Mouse (Mus musculus) heart, embryonic 14.5 days (tissue): ENCODE measurements around the gene Clint1. TPM values are rescaled to one million over a fixed set of nuclear protein-coding genes. Genes with fewer than 3 reads are reported as not detected.

ENCODE experiments used
- ATAC-seq: fragments of 200-750 bp; cut with Nextera tagmentation; 2 replicates; pipeline ENCODE4 v1.8.0; 2017; ENCODE audit warnings: low read depth, moderate TSS enrichment; ENCODE audit not compliant: insufficient number of reproducible peaks, insufficient read depth, low FRiP score
- H3K27ac ChIP-seq, 2 experiments: fragments of 200-500 bp in 1 of 2; fragments of 300-500 bp in 1 of 2; sonication (generic) in 1 of 2; replicated peaks in 1 of 2; 2 replicates each; pipeline ENCODE4 v1.5.1; 2012 to 2014; ENCODE audit warnings: low read depth in 2 of 2, low read length in 2 of 2, control low read depth in 1 of 2, mild to moderate bottlenecking in 1 of 2, mixed read lengths in 1 of 2; ENCODE audit not compliant: control insufficient read depth in 1 of 2, insufficient read depth in 1 of 2
- H3K27me3 ChIP-seq: fragments of 300-500 bp; sonication (generic); 2 replicates; pipeline ENCODE4 v1.6.1; 2014; ENCODE audit warnings: mild to moderate bottlenecking, low read length, control low read depth; ENCODE audit not compliant: control insufficient read depth, insufficient read depth
- H3K36me3 ChIP-seq: fragments of 300-500 bp; sonication (generic); 2 replicates; pipeline ENCODE4 v1.6.1; 2014; ENCODE audit warnings: mild to moderate bottlenecking, control low read depth, low read length, mixed read lengths; ENCODE audit not compliant: control insufficient read depth, insufficient read depth
- H3K4me1 ChIP-seq, 2 experiments: fragments of 200-500 bp in 1 of 2; fragments of 300-500 bp in 1 of 2; sonication (generic) in 1 of 2; 2 replicates each; pipeline ENCODE4 v1.6.1; 2012 to 2014; ENCODE audit warnings: low read length in 2 of 2, control low read depth in 1 of 2, mixed read lengths in 1 of 2; ENCODE audit not compliant: control insufficient read depth in 2 of 2, insufficient read depth in 2 of 2
- H3K4me2 ChIP-seq: fragments of 300-500 bp; sonication (generic); 2 replicates; pipeline ENCODE4 v1.6.1; 2014; ENCODE audit warnings: mild to moderate bottlenecking, low read length
- H3K4me3 ChIP-seq, 2 experiments: fragments of 200-500 bp in 1 of 2; fragments of 300-500 bp in 1 of 2; sonication (generic) in 1 of 2; 2 replicates each; pipeline ENCODE4 v1.5.1; 2012 to 2014; ENCODE audit warnings: low read length in 2 of 2, mild to moderate bottlenecking in 2 of 2, control low read depth in 1 of 2, low read depth in 1 of 2, moderate library complexity in 1 of 2; ENCODE audit not compliant: control insufficient read depth in 1 of 2, insufficient read depth in 1 of 2
- H3K9ac ChIP-seq: fragments of 300-500 bp; sonication (generic); 2 replicates; pipeline ENCODE4 v1.6.1; 2014; ENCODE audit warnings: mild to moderate bottlenecking, low read length
- H3K9me3 ChIP-seq: fragments of 300-500 bp; sonication (generic); 2 replicates; pipeline ENCODE4 v1.6.1; 2016; ENCODE audit warnings: low read length, control low read depth; ENCODE audit not compliant: control insufficient read depth
- WGBS: fragments of 180-500 bp; shearing (Covaris S2); extraction: QIAGEN DNeasy Blood & Tissue Kit; methylation state at CpG from one replicate; pipeline ENCODE4 v1.1.7; 2014; 5-methylcytosine and 5-hydroxymethylcytosine counted together
- polyA plus RNA-seq: library from polyadenylated mRNA; unstranded; fragments of >200 nt; fragmentation: Nextera tagmentation; extraction: Ambion mirVana; gene quantifications from 2 replicates; pipeline ENCODE4 v1.2.1, GENCODE M21; 2014

Gene Clint1
- polyA plus RNA-seq, 1 experiment from 2014 or later: 48.7 TPM

DNA sequence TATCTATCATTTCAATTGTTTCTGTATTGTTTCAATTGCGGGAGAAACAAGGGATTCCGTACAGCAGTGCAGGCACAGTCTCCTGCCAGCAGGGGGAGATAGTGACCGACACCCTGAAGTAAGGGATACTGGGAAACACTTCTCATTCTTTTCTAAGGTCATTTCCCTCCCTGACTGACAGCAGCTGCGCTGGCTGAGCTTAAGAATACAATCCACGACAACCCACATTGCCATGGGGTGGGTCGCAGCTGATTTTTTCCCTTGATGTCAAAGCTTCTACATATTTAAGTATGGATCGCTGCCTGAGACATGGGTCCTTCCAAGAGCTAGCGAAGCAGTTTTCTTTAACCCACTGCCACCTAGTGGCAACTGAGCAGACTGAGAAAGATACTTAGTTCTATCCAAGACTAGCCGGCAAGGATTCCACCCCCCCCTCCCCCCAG lies 74.8 kb downstream of the Clint1 start:
- H3K27me3 ChIP-seq: no peaks in the 10 kb centered on the region

DNA sequence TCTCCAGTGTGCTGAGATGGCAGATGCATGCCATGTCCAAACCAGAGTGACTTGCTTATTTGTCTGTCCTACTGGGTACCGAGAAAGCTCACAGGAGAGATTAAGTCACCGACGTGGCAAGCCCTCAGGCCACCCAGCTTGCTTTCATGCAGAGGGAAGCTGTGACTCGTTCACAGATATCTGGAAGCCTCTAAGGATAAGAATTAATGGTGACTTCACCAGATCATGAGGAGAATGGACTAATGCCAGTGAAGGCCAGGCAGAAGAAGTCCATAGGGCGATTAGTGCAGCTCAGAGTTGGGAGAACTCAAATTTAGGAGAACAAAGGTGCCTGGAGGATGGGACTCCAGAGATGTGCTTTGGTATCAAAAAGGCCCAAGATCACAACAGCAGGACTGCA lies 75.6 kb downstream of the Clint1 start:
- Histone ChIP-seq H3K9me3 (no peaks in the 10 kb centered on the region), H3K4me1 (no peaks in the 10 kb centered on the region), H3K36me3 (peaks cover 27% of the 10 kb centered on the region), H3K9ac (no peak overlapping the region), H3K4me3 (no peak overlapping the region), H3K27me3 (no peaks in the 10 kb centered on the region), H3K4me2 (no peak overlapping the region), H3K27ac (no peak overlapping the region)
- WGBS: 48% methylated on average over 5 of the region's 5 CpGs
- no peak; the same call in 1 of the 2 replicates for ATAC-seq

More for the DNA sequence above, 74.8 kb downstream of the Clint1 start:
- no peak for ATAC-seq
- Histone ChIP-seq H3K4me2 (peak overlapping the region; percentile 61), H3K9ac (peak overlapping the region; percentile 63; the same call in 1 of the 2 replicates), H3K9me3 (no peaks in the 10 kb centered on the region), H3K4me3 (peak overlapping the region; percentile 35 to 42), H3K4me1 (no peaks in the 10 kb centered on the region; a peak in 1 of 4 replicates), H3K36me3 (peaks cover 20% of the 10 kb centered on the region), H3K27ac (0 out of 4 replicates have a peak overlapping the region, but pooled peaks of 1 of the 2 experiments have one; percentile 28)
- 1% methylated on average over 9 of the region's 9 CpGs for WGBS

DNA sequence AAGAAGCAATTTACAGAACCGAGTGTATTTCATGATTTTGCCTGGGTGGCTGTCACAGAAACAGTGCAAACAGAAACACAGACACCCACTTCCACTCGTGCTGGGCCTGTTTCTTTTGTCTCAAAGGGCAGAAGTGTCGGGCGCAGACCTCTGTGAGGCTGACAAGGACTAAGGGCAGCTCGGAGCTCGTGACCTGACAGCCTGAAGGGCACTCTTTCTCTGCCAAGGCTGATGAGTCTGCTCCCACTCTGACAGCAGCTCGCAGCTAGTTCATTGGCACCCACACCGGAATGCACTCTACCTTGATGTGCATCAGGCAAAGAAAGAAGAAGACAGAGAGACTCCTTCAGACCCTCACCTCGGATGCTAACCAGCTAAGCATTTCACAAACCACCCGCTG lies 77.7 kb downstream of the Clint1 start:
- H3K4me1 ChIP-seq: no peaks in the 10 kb centered on the region
- H3K4me3 ChIP-seq: no peak overlapping the region
- no peak overlapping the region for H3K9ac ChIP-seq
- no peaks in the 10 kb centered on the region for H3K27me3 ChIP-seq
- peaks cover 48% of the 10 kb centered on the region for H3K36me3 ChIP-seq
- no peak overlapping the region for H3K27ac ChIP-seq
- H3K9me3 ChIP-seq: no peaks in the 10 kb centered on the region
- 79% methylated on average over 10 of the region's 10 CpGs for WGBS
- no peak overlapping the region for H3K4me2 ChIP-seq
- ATAC-seq: no peak

DNA sequence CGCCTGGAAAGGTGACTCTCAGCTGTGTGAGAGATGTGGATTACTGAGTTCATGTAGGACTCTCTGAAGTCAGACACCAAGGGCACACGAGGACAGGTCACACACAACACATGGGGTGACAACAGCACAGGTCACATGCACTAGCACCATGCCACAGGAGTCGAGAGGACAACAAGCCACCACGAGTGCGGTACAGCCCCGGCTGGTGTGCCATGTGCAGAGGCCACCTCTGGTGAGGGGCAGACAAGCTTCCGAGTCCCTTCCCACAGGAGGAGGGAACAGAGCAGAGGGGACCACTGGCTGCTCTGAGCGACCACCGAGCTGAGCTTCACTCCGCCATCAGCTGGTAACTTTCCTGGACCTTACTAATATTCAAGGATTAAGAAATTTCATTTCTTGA lies 80.9 kb downstream of the Clint1 start:
- H3K9ac ChIP-seq: no peak overlapping the region
- H3K4me1 ChIP-seq: no peaks in the 10 kb centered on the region
- H3K4me2 ChIP-seq: no peak overlapping the region
- H3K36me3 ChIP-seq: peaks cover 80% of the 10 kb centered on the region
- WGBS: 87% methylated on average over 10 of the region's 10 CpGs
- no peak for ATAC-seq
- H3K9me3 ChIP-seq: no peaks in the 10 kb centered on the region
- H3K4me3 ChIP-seq: no peak overlapping the region
- H3K27me3 ChIP-seq: no peaks in the 10 kb centered on the region
- no peak overlapping the region for H3K27ac ChIP-seq

- no peak overlapping the region for H3K4me2 ChIP-seq
- H3K27ac ChIP-seq: no peak overlapping the region
- 93% methylated on average over 8 of the region's 8 CpGs for WGBS
- no peaks in the 10 kb centered on the region for H3K9me3 ChIP-seq
- H3K9ac ChIP-seq: no peak overlapping the region
- H3K4me3 ChIP-seq: no peak overlapping the region
- no peak for ATAC-seq
- H3K4me1 ChIP-seq: peaks cover 3 to 5% of the 10 kb centered on the region in 2 experiments; a peak in 1 of 4 replicates
- peaks cover 53% of the 10 kb centered on the region for H3K36me3 ChIP-seq
- no peaks in the 10 kb centered on the region for H3K27me3 ChIP-seq
Observed at GRCm38 (mm10) chr11:45937478-45937877, 85.6 kb downstream of the Clint1 start.

DNA sequence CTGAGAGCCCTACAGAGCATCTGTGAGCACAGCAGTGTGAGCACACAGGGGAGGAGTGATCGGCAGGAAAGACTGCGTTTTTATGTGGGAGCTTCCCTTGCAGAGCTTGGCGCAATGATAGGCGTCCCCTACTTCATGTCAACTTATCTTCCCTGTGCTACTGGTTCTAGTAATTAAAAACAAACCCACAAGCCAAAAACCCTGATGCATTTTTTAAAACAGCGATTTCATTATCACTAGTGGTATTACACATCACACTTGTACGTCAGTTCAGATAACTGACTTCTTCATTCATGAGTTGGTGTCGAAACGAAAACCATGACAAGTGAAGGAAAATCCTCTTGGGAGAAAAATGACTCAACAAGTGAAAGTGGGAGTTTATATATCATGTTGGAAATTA lies 87.1 kb downstream of the Clint1 start:
- H3K27me3 ChIP-seq: no peaks in the 10 kb centered on the region
- 0 out of 4 replicates have a peak overlapping the region, but pooled peaks of 1 of the 2 experiments have one; percentile 24 for H3K27ac ChIP-seq
- WGBS: 65% methylated on average over 8 of the region's 8 CpGs
- H3K9ac ChIP-seq: no peak overlapping the region
- H3K9me3 ChIP-seq: no peaks in the 10 kb centered on the region
- peaks cover 39% of the 10 kb centered on the region for H3K36me3 ChIP-seq
- no peak overlapping the region for H3K4me2 ChIP-seq
- no peak overlapping the region for H3K4me3 ChIP-seq
- no peak for ATAC-seq
- peaks cover 8 to 18% of the 10 kb centered on the region in 2 experiments; a peak in 2 of 4 replicates for H3K4me1 ChIP-seq

GRCm38 (mm10) chr11:45942281-45942680 lies 90.4 kb downstream of the Clint1 start:
- H3K9me3 ChIP-seq: no peaks in the 10 kb centered on the region
- H3K36me3 ChIP-seq: peaks cover 6% of the 10 kb centered on the region; the same call in 1 of the 2 replicates
- H3K4me1 ChIP-seq: peaks cover 8 to 18% of the 10 kb centered on the region in 2 experiments; a peak in 2 of 4 replicates
- no peak for ATAC-seq
- H3K27ac ChIP-seq: no peak overlapping the region
- H3K4me2 ChIP-seq: no peak overlapping the region
- no peak overlapping the region for H3K9ac ChIP-seq
- H3K4me3 ChIP-seq: no peak overlapping the region
- 87% methylated on average over 7 of the region's 7 CpGs for WGBS
- H3K27me3 ChIP-seq: no peaks in the 10 kb centered on the region
